Comparison of ENCODE assay signal across 11 mouse cellular contexts in the genomic region with DNA sequence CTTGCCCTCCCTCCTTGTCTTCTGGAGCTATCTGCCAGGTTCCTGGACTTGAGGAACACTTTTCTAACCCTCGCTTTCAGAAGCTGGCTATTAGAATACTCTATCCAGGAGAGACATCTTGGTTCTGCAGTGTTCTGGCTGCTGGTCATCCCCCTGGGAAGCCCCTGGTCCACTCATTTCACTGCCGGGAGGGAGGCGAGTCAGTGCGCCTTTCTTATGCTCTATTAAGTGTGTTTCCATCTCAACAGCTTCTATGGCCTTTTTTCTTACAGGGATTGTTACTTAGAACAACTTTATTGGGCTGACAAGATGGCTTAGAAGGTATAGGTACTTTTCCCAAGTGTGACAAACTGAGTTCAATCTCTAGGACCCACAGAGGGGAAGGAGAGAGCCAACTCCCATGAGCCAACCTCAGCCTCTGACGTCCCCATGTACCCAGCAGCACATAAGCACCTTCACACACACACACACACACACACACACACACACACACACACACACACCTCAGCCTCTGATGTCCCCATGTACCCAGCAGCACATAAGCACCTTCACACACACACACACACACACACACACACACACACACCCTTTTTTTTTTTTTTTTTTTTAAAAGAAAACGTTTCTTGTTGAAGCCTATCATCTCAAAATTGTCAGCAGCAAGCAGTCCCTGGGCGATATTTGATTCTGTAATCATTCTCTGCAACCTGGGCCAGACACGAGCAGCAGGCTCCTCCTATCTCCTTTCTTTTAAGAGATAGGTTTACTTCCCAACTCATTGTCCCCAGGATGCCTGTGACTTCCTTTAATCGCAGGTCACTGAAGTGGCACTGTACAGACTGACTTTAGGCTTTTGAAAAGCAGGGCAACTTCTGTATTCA.
A peak's percentile ranks its signal among the peaks of the same experiment; 100 is the strongest.
DNase-seq lines count a peak whose midpoint lies in the region; ATAC-seq and TF ChIP-seq lines count a peak whose summit lies in the region.
"Had no signal": no experiment of that assay in that cellular context is flagged by ENCODE, and none has a peak within 500 bp of the region (broad histone marks: within the 10 kb centered on the region; RNA-seq: fewer than 3 reads in every experiment).

No protein-coding gene starts in this region.

- no peaks in the 10 kb centered on the region for H3K9me3 ChIP-seq in hindbrain, embryonic 13.5 days
- no peaks in the 10 kb centered on the region for H3K9me3 ChIP-seq in hindbrain, embryonic 11.5 days (ENCODE audit: control insufficient read depth, low read length)
- no peaks in the 10 kb centered on the region for H3K9me3 ChIP-seq in embryonic facial prominence, embryonic 10.5 days
- H3K9me3 ChIP-seq in liver, embryonic 14.5 days (ENCODE audit: control insufficient read depth, low read length), result no peaks in the 10 kb centered on the region
- H3K9me3 ChIP-seq: heart, embryonic 10.5 days had no signal

- DNase-seq in hindbrain, embryonic 11.5 days (ENCODE audit: low spot score), result no peak
- DNase-seq in embryonic facial prominence, embryonic 10.5 days (ENCODE audit: low spot score), result no peak
- peak; percentile 36 to 41 (median 40) for DNase-seq in liver, embryonic 14.5 days (ENCODE audit: low read depth in 3 of 3, low spot score in 3 of 3)
- no peak for DNase-seq in frontal cortex, adult 2 months (ENCODE audit: extremely low spot score in 1 of 2, low spot score in 1 of 2)
- no peak for DNase-seq in urinary bladder, postnatal 4 days (ENCODE audit: low spot score in 2 of 2)
- DNase-seq in layer of hippocampus, adult 18-20 months (ENCODE audit: low spot score in 2 of 2), result no peak
- DNase-seq: lung, adult 18-20 months; thymus, postnatal 25 days had no signal

- H3K4me1 ChIP-seq in hindbrain, embryonic 13.5 days (replicated peaks), result peaks cover 18% of the 10 kb centered on the region
- no peaks in the 10 kb centered on the region for H3K4me1 ChIP-seq in hindbrain, embryonic 11.5 days (replicated peaks; ENCODE audit: control insufficient read depth, insufficient read depth, low read length)
- peaks cover 28% of the 10 kb centered on the region for H3K4me1 ChIP-seq in embryonic facial prominence, embryonic 10.5 days
- peaks cover 0 to 19% of the 10 kb centered on the region in 2 experiments; a peak in 3 of 4 replicates for H3K4me1 ChIP-seq in liver, embryonic 14.5 days (replicated peaks; ENCODE audit: control insufficient read depth in 2 of 2, insufficient read depth in 2 of 2, low read length in 1 of 2)

- H3K9ac ChIP-seq in hindbrain, embryonic 13.5 days, result no peak overlapping the region
- no peak overlapping the region for H3K9ac ChIP-seq in hindbrain, embryonic 11.5 days (ENCODE audit: low read depth, low read length)
- no peak overlapping the region for H3K9ac ChIP-seq in liver, embryonic 14.5 days (replicated peaks)

- H3K27me3 ChIP-seq in hindbrain, embryonic 13.5 days, result no peaks in the 10 kb centered on the region
- H3K27me3 ChIP-seq in hindbrain, embryonic 11.5 days (ENCODE audit: control insufficient read depth, insufficient read depth, low read length), result no peaks in the 10 kb centered on the region
- H3K27me3 ChIP-seq in embryonic facial prominence, embryonic 10.5 days (replicated peaks; ENCODE audit: low read depth, poor library complexity, severe bottlenecking), result no peaks in the 10 kb centered on the region
- no peaks in the 10 kb centered on the region for H3K27me3 ChIP-seq in liver, embryonic 14.5 days (ENCODE audit: control insufficient read depth, insufficient read depth, low read length)

- ATAC-seq in hindbrain, embryonic 13.5 days (ENCODE audit: low FRiP score), result no peak
- ATAC-seq in hindbrain, embryonic 11.5 days (ENCODE audit: low FRiP score), result no peak
- peak; percentile 47 for ATAC-seq in CD4-positive, CD25-positive, alpha-beta regulatory T cell, adult 4 months
- ATAC-seq in liver, embryonic 14.5 days (ENCODE audit: insufficient read depth), result peak; percentile 84

- no peak for TF ChIP-seq CTCF in liver, embryonic 14.5 days (IDR thresholded peaks at IDR 0.05; ENCODE audit: low read depth)

- peak overlapping the region; percentile 23; the same call in 1 of the 2 replicates for H3K27ac ChIP-seq in hindbrain, embryonic 13.5 days
- no peak overlapping the region for H3K27ac ChIP-seq in hindbrain, embryonic 11.5 days (ENCODE audit: low read depth, low read length)
- peak overlapping the region; percentile 2; the same call in 1 of the 2 replicates for H3K27ac ChIP-seq in embryonic facial prominence, embryonic 10.5 days (replicated peaks)
- H3K27ac ChIP-seq in liver, embryonic 14.5 days, result no peak overlapping the region

- H3K4me3 ChIP-seq in hindbrain, embryonic 13.5 days, result no peak overlapping the region
- no peak overlapping the region for H3K4me3 ChIP-seq in hindbrain, embryonic 11.5 days (ENCODE audit: low read depth, low read length)
- H3K4me3 ChIP-seq in embryonic facial prominence, embryonic 10.5 days, result no peak overlapping the region
- no peak overlapping the region for H3K4me3 ChIP-seq in liver, embryonic 14.5 days (ENCODE audit: insufficient read depth in 1 of 2, low read depth in 2 of 2, low read length in 2 of 2)
- H3K4me3 ChIP-seq: heart, embryonic 10.5 days had no signal

- WGBS in hindbrain, embryonic 13.5 days, result 71% methylated on average over 9 of the region's 9 CpGs
- WGBS in hindbrain, embryonic 11.5 days, result 79% methylated on average over 9 of the region's 9 CpGs
- 72% methylated on average over 9 of the region's 9 CpGs for WGBS in embryonic facial prominence, embryonic 10.5 days
- WGBS in liver, embryonic 14.5 days (ENCODE audit: insufficient replicate concordance), result 36% methylated on average over 9 of the region's 9 CpGs

- no peak overlapping the region for H3K4me2 ChIP-seq in hindbrain, embryonic 13.5 days
- no peak overlapping the region for H3K4me2 ChIP-seq in hindbrain, embryonic 11.5 days (replicated peaks; ENCODE audit: low read depth, low read length)
- H3K4me2 ChIP-seq in liver, embryonic 14.5 days (ENCODE audit: low read depth), result no peak overlapping the region

- peak; percentile 69 for TF ChIP-seq EP300 in liver, embryonic 14.5 days (IDR thresholded peaks at IDR 0.05; ENCODE audit: low read depth)

- peaks cover 4% of the 10 kb centered on the region; the same call in 1 of the 2 replicates for H3K36me3 ChIP-seq in hindbrain, embryonic 13.5 days
- H3K36me3 ChIP-seq in hindbrain, embryonic 11.5 days (ENCODE audit: control insufficient read depth, insufficient read depth, low read length), result no peaks in the 10 kb centered on the region
- H3K36me3 ChIP-seq in embryonic facial prominence, embryonic 10.5 days (replicated peaks), result peaks cover 26% of the 10 kb centered on the region
- 0 out of 2 replicates have a peak, but pooled peaks cover 2% of the 10 kb centered on the region for H3K36me3 ChIP-seq in liver, embryonic 14.5 days (replicated peaks; ENCODE audit: control insufficient read depth, insufficient read depth, low read depth)

Comparison
In these comparisons a context has a peak if more than half of its experiments do, and no peak if none do; other contexts are left out.
1. H3K27ac ChIP-seq: peak in hindbrain, embryonic 13.5 days (single experiment) and embryonic facial prominence, embryonic 10.5 days (single experiment); none in hindbrain, embryonic 11.5 days (single experiment) and liver, embryonic 14.5 days (single experiment).
2. ATAC-seq: peak in CD4-positive, CD25-positive, alpha-beta regulatory T cell, adult 4 months (single experiment) and liver, embryonic 14.5 days (single experiment); none in hindbrain, embryonic 13.5 days (single experiment) and hindbrain, embryonic 11.5 days (single experiment).
3. DNase-seq: peak in liver, embryonic 14.5 days (3 of 3); none in hindbrain, embryonic 11.5 days (single experiment), embryonic facial prominence, embryonic 10.5 days (single experiment), frontal cortex, adult 2 months (0 of 2), urinary bladder, postnatal 4 days (0 of 2) and layer of hippocampus, adult 18-20 months (0 of 2).